ENCODE assay signal across 20 mouse cellular contexts in the genomic region with DNA sequence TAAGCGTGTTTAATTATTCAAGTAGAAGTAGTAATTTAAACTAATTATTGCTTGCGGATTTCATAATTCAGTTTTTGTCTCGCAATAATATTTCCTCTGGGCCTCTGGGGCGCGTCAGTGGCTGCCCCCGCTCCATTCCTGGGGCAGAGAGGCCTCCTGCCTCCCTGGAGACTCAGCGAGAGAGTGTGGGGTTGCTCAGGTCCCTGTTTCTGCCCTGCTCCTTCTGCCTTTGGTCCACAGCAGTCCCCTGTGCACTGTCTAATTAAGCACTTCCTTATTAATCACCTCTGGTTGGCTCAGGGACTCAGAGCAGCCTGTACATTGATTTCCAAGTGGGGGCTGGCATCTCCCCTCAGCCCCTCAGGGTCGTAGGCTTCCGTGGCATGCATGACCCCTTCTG. TPM values are rescaled to one million over a fixed set of nuclear protein-coding genes. Genes with fewer than 3 reads are reported as not detected.
A peak's percentile ranks its signal among the peaks of the same experiment; 100 is the strongest.
DNase-seq lines count a peak whose midpoint lies in the region; ATAC-seq and TF ChIP-seq lines count a peak whose summit lies in the region.
"Had no signal": no experiment of that assay in that cellular context is flagged by ENCODE, and none has a peak within 500 bp of the region (broad histone marks: within the 10 kb centered on the region; RNA-seq: fewer than 3 reads in every experiment).

No protein-coding gene starts in this region.

- no peak overlapping the region for H3K9ac ChIP-seq in midbrain, embryonic 11.5 days (ENCODE audit: low read length)
- H3K9ac ChIP-seq in midbrain, postnatal 0 days (replicated peaks; ENCODE audit: low read length, poor library complexity, severe bottlenecking): no peak overlapping the region
- H3K9ac ChIP-seq in forebrain, embryonic 14.5 days (ENCODE audit: low read length): no peak overlapping the region
- no peak overlapping the region for H3K9ac ChIP-seq in limb, embryonic 13.5 days
- H3K9ac ChIP-seq: liver, embryonic 13.5 days; lung, embryonic 15.5 days had no signal

- no peak overlapping the region for H3K27ac ChIP-seq in midbrain, embryonic 11.5 days (ENCODE audit: low read depth, low read length)
- H3K27ac ChIP-seq in midbrain, postnatal 0 days (ENCODE audit: low read depth, low read length): no peak overlapping the region
- H3K27ac ChIP-seq in forebrain, embryonic 14.5 days (ENCODE audit: low read depth, low read length): peak overlapping the region; percentile 58; the same call in 1 of the 2 replicates
- 0 out of 2 replicates have a peak overlapping the region, but pooled peaks have one; percentile 44 for H3K27ac ChIP-seq in limb, embryonic 13.5 days
- H3K27ac ChIP-seq: liver, embryonic 13.5 days; lung, embryonic 15.5 days; macrophage; stomach, postnatal 0 days had no signal

- no peaks in the 10 kb centered on the region for H3K27me3 ChIP-seq in midbrain, embryonic 11.5 days (ENCODE audit: control insufficient read depth, insufficient read depth, low read length)
- no peaks in the 10 kb centered on the region for H3K27me3 ChIP-seq in midbrain, postnatal 0 days (ENCODE audit: insufficient read depth, low read length)
- H3K27me3 ChIP-seq in forebrain, embryonic 14.5 days (replicated peaks; ENCODE audit: control insufficient read depth, insufficient read depth, low read length): no peaks in the 10 kb centered on the region
- H3K27me3 ChIP-seq in limb, embryonic 13.5 days: peaks cover 10% of the 10 kb centered on the region; the same call in 1 of the 2 replicates
- H3K27me3 ChIP-seq: liver, embryonic 13.5 days; lung, embryonic 15.5 days; Patski had no signal

- H3K9me3 ChIP-seq in midbrain, embryonic 11.5 days (ENCODE audit: control insufficient read depth, low read length): no peaks in the 10 kb centered on the region
- no peaks in the 10 kb centered on the region for H3K9me3 ChIP-seq in midbrain, postnatal 0 days (ENCODE audit: low read length)
- H3K9me3 ChIP-seq in forebrain, embryonic 14.5 days (replicated peaks; ENCODE audit: control insufficient read depth, low read length): no peaks in the 10 kb centered on the region
- H3K9me3 ChIP-seq in limb, embryonic 13.5 days: no peaks in the 10 kb centered on the region
- H3K9me3 ChIP-seq: liver, embryonic 13.5 days; lung, embryonic 15.5 days had no signal

- DNase-seq in midbrain, embryonic 11.5 days (ENCODE audit: low spot score, missing footprints): no peak
- no peak for DNase-seq in midbrain, postnatal 0 days (ENCODE audit: low spot score)
- no peak for DNase-seq in forebrain, embryonic 14.5 days (ENCODE audit: low spot score)
- DNase-seq in retina, embryonic 14.5 days (ENCODE audit: low spot score): peak; percentile 24
- no peak for DNase-seq in ovary, adult 18-20 months (ENCODE audit: low spot score)
- no peak for DNase-seq in adrenal gland, postnatal 14 days
- DNase-seq: cerebellum, postnatal 14 days; gastrocnemius, postnatal 25 days; kidney, adult 8-10 months; kidney, postnatal 36 days; liver, embryonic 13.5 days; right cerebral cortex, postnatal 25 days; thymus, postnatal 14 days had no signal

- no peak overlapping the region for H3K4me2 ChIP-seq in midbrain, embryonic 11.5 days
- no peak overlapping the region for H3K4me2 ChIP-seq in midbrain, postnatal 0 days (ENCODE audit: low read depth, low read length, poor library complexity, severe bottlenecking)
- H3K4me2 ChIP-seq in forebrain, embryonic 14.5 days (ENCODE audit: low read length): no peak overlapping the region
- no peak overlapping the region; the same call in 1 of the 2 replicates for H3K4me2 ChIP-seq in limb, embryonic 13.5 days (replicated peaks)
- H3K4me2 ChIP-seq: liver, embryonic 13.5 days; lung, embryonic 15.5 days had no signal

- H3K4me1 ChIP-seq in midbrain, embryonic 11.5 days (ENCODE audit: control insufficient read depth, insufficient read depth, low read length): peaks cover 45% of the 10 kb centered on the region
- H3K4me1 ChIP-seq in midbrain, postnatal 0 days (ENCODE audit: insufficient read depth, low read length): peaks cover 39% of the 10 kb centered on the region
- peaks cover 46% of the 10 kb centered on the region for H3K4me1 ChIP-seq in forebrain, embryonic 14.5 days (ENCODE audit: control insufficient read depth, insufficient read depth, low read length)
- peaks cover 67% of the 10 kb centered on the region for H3K4me1 ChIP-seq in limb, embryonic 13.5 days

- TF ChIP-seq CTCF in midbrain, postnatal 0 days (IDR thresholded peaks at IDR 0.05): no peak

- 61% methylated on average over 9 of the region's 9 CpGs for WGBS in midbrain, embryonic 11.5 days
- WGBS in midbrain, postnatal 0 days: 38% methylated on average over 9 of the region's 9 CpGs
- WGBS in forebrain, embryonic 14.5 days: 16% methylated on average over 9 of the region's 9 CpGs
- 36% methylated on average over 9 of the region's 9 CpGs for WGBS in limb, embryonic 13.5 days

- H3K4me3 ChIP-seq in midbrain, embryonic 11.5 days (ENCODE audit: low read depth, low read length): no peak overlapping the region
- H3K4me3 ChIP-seq in midbrain, postnatal 0 days (ENCODE audit: low read depth, low read length): no peak overlapping the region
- no peak overlapping the region for H3K4me3 ChIP-seq in forebrain, embryonic 14.5 days (ENCODE audit: low read depth, low read length)
- no peak overlapping the region for H3K4me3 ChIP-seq in limb, embryonic 13.5 days
- H3K4me3 ChIP-seq: erythroblast, embryonic 14.5 days; liver, embryonic 13.5 days; lung, embryonic 15.5 days had no signal

- ATAC-seq in midbrain, embryonic 11.5 days (ENCODE audit: low FRiP score): peak; percentile 22; the same call in 1 of the 2 replicates
- ATAC-seq in midbrain, postnatal 0 days (ENCODE audit: low FRiP score): no peak
- ATAC-seq in forebrain, embryonic 14.5 days: no peak
- no peak for ATAC-seq in limb, embryonic 13.5 days (ENCODE audit: low FRiP score, low read depth)
- ATAC-seq in inflammation-experienced regulatory T-cells, adult 6 months: no peak
- ATAC-seq: Patski had no signal

- no peaks in the 10 kb centered on the region for H3K36me3 ChIP-seq in midbrain, embryonic 11.5 days (ENCODE audit: control insufficient read depth, insufficient read depth, low read length)
- H3K36me3 ChIP-seq in midbrain, postnatal 0 days (ENCODE audit: insufficient read depth, low read length): no peaks in the 10 kb centered on the region
- no peaks in the 10 kb centered on the region for H3K36me3 ChIP-seq in forebrain, embryonic 14.5 days (ENCODE audit: control insufficient read depth, insufficient read depth, low read length)
- peaks cover 2% of the 10 kb centered on the region; the same call in 1 of the 2 replicates for H3K36me3 ChIP-seq in limb, embryonic 13.5 days
- H3K36me3 ChIP-seq: liver, embryonic 13.5 days; lung, embryonic 15.5 days had no signal

RNA-seq across cellular contexts. Expression of a gene that starts 23.5 kb away (rescaled TPM):
- polyA plus RNA-seq in midbrain, embryonic 11.5 days (2014; fragmentation: Nextera tagmentation; extraction: Ambion mirVana): 128 TPM in 2 replicates
- 108 and 142 TPM in 2 replicates for total RNA-seq in midbrain, postnatal 0 days (2014; rRNA removed)
- polyA plus RNA-seq in midbrain, postnatal 0 days (2015; fragmentation: Nextera tagmentation; extraction: Ambion mirVana): 97.3 and 99.1 TPM in 2 replicates
- 101 and 113 TPM in 2 replicates for polyA plus RNA-seq in forebrain, embryonic 14.5 days (2014; fragmentation: Nextera tagmentation; extraction: Ambion mirVana)
- polyA plus RNA-seq in limb, embryonic 13.5 days (2015; fragmentation: Nextera tagmentation; extraction: Ambion mirVana): 78.8 and 81.2 TPM in 2 replicates
- total RNA-seq in adrenal gland, postnatal 14 days (2021): 50.3 and 56.5 TPM in 2 replicates
- 10 to 100 TPM; 47.8 to 53.4 (median 48.0) TPM for polyA plus RNA-seq in inflammation-experienced regulatory T-cells, adult 6 months (2017; shearing (Covaris generic))

RNA-seq across cellular contexts. Expression of a gene that starts 24.1 kb away (rescaled TPM):
- 4.7 and 5.0 TPM in 2 replicates for polyA plus RNA-seq in midbrain, embryonic 11.5 days (2014; fragmentation: Nextera tagmentation; extraction: Ambion mirVana)
- total RNA-seq in midbrain, postnatal 0 days (2014; rRNA removed): 5.2 and 6.5 TPM in 2 replicates
- polyA plus RNA-seq in midbrain, postnatal 0 days (2015; fragmentation: Nextera tagmentation; extraction: Ambion mirVana): 5.1 and 6.1 TPM in 2 replicates
- polyA plus RNA-seq in forebrain, embryonic 14.5 days (2014; fragmentation: Nextera tagmentation; extraction: Ambion mirVana): 3.5 and 3.7 TPM in 2 replicates
- polyA plus RNA-seq in limb, embryonic 13.5 days (2015; fragmentation: Nextera tagmentation; extraction: Ambion mirVana): 9.3 and 10.0 TPM in 2 replicates
- total RNA-seq in adrenal gland, postnatal 14 days (2021): 4.9 and 6.7 TPM in 2 replicates
- 10 to 100 TPM in 1 of 3 experiments, 1 to 10 TPM in 2; 3.4 to 14.4 (median 6.0) TPM for polyA plus RNA-seq in inflammation-experienced regulatory T-cells, adult 6 months (2017; shearing (Covaris generic))

Comparison
In these comparisons a context has a peak if more than half of its experiments do, and no peak if none do; other contexts are left out.
1. H3K27ac ChIP-seq: peak in forebrain, embryonic 14.5 days (single experiment) and limb, embryonic 13.5 days (single experiment); none in midbrain, embryonic 11.5 days (single experiment) and midbrain, postnatal 0 days (single experiment).